Mouse (Mus musculus) stomach, postnatal 0 days (tissue): ENCODE data around the gene Elk4. TPM values are rescaled to one million over a fixed set of nuclear protein-coding genes. Genes with fewer than 3 reads are reported as not detected.

Source experiments
- ATAC-seq: fragments of 200-750 bp; cut with Nextera tagmentation; 2 replicates; pipeline ENCODE4 v1.8.0; 2017; ENCODE audit not compliant: low FRiP score, low TSS enrichment
- DNase-seq: peaks from one replicate; pipeline ENCODE4 v3.0.0-alpha.2; 2016; ENCODE audit warnings: low spot score
- H3K27ac ChIP-seq: fragments of 300-500 bp; sonication (generic); replicated peaks from 2 replicates; pipeline ENCODE4 v1.5.1; 2014; ENCODE audit warnings: mild to moderate bottlenecking, control low read depth
- H3K27me3 ChIP-seq: fragments of 300-500 bp; sonication (generic); 2 replicates; pipeline ENCODE4 v1.6.1; 2014; ENCODE audit warnings: low read length; ENCODE audit not compliant: control insufficient read depth, insufficient read depth
- H3K36me3 ChIP-seq: fragments of 300-500 bp; sonication (generic); 2 replicates; pipeline ENCODE4 v1.6.1; 2014; ENCODE audit warnings: low read length, mixed read lengths; ENCODE audit not compliant: control insufficient read depth, insufficient read depth
- H3K4me1 ChIP-seq: fragments of 300-500 bp; sonication (generic); replicated peaks from 2 replicates; pipeline ENCODE4 v1.6.1; 2014; ENCODE audit warnings: antibody characterized with exemption; ENCODE audit not compliant: control insufficient read depth, insufficient read depth
- H3K4me2 ChIP-seq: fragments of 300-500 bp; sonication (generic); replicated peaks from 2 replicates; pipeline ENCODE4 v1.6.1; 2014; ENCODE audit warnings: low read depth, mild to moderate bottlenecking, control low read depth, moderate library complexity
- H3K4me3 ChIP-seq: fragments of 300-500 bp; sonication (generic); 2 replicates; pipeline ENCODE4 v1.5.1; 2014; ENCODE audit warnings: low read depth, low read length, control low read depth
- H3K9ac ChIP-seq: fragments of 300-500 bp; sonication (generic); 2 replicates; pipeline ENCODE4 v1.6.1; 2014; ENCODE audit warnings: mild to moderate bottlenecking, low read length, control low read depth, mixed read lengths
- H3K9me3 ChIP-seq: fragments of 300-500 bp; sonication (generic); 2 replicates; pipeline ENCODE4 v1.6.1; 2016; ENCODE audit warnings: low read length; ENCODE audit not compliant: control insufficient read depth
- CTCF ChIP-seq: IDR thresholded peaks from 2 replicates; pipeline ENCODE4 v1.5.1; 2016; ENCODE audit warnings: antibody characterized with exemption, low read depth, mild to moderate bottlenecking, moderate library complexity
- EP300 ChIP-seq: optimal IDR thresholded peaks from 2 replicates; pipeline ENCODE3; 2016; ENCODE audit warnings: antibody characterized with exemption
- WGBS: fragments of 180-500 bp; shearing (Covaris S2); extraction: QIAGEN DNeasy Blood & Tissue Kit; methylation state at CpG from one replicate; pipeline ENCODE4 v1.1.7; 2014; 5-methylcytosine and 5-hydroxymethylcytosine counted together
- polyA plus RNA-seq: library from polyadenylated mRNA; unstranded; fragments of >200 nt; fragmentation: Nextera tagmentation; extraction: Ambion mirVana; gene quantifications from 2 replicates; pipeline ENCODE4 v1.2.1, GENCODE M21; 2015

Gene Elk4
- polyA plus RNA-seq, 1 experiment from 2014 or later, result 13.8 TPM

- 91% methylated on average over 2 of the region's 2 CpGs for WGBS
- TF ChIP-seq EP300 (no peak), CTCF (no peak)
Measured at GRCm38 (mm10) chr1:132078413-132078812, 71.0 kb downstream of the Elk4 start.

More at GRCm38 (mm10) chr1:132078413-132078812, 71.0 kb downstream of the Elk4 start:
- no peak overlapping the region for H3K9ac ChIP-seq
- H3K27ac ChIP-seq, result no peak overlapping the region
- no peaks in the 10 kb centered on the region for H3K4me1 ChIP-seq
- ATAC-seq (no peak), DNase-seq (no peak)
- no peaks in the 10 kb centered on the region for H3K36me3 ChIP-seq
- no peak overlapping the region for H3K4me2 ChIP-seq
- H3K27me3 ChIP-seq, result no peaks in the 10 kb centered on the region
- H3K4me3 ChIP-seq, result no peak overlapping the region
- H3K9me3 ChIP-seq, result no peaks in the 10 kb centered on the region

Other genes starting within 250 kb of the Elk4 start
- gene Pm20d1, start 210.2 kb upstream of the Elk4 start, polyA plus RNA-seq, result 1.1 and 1.4 TPM in 2 replicates
- gene Slc41a1, start 180.1 kb upstream of the Elk4 start, polyA plus RNA-seq, result 7.0 and 7.1 TPM in 2 replicates
- 21.4 and 21.6 TPM in 2 replicates for gene Rab29, start 140.4 kb upstream of the Elk4 start, polyA plus RNA-seq
- gene Nucks1, start 97.1 kb upstream of the Elk4 start, polyA plus RNA-seq, result 24.2 and 30.4 TPM in 2 replicates
- 18.4 and 23.3 TPM in 2 replicates for gene Slc45a3, start 44.6 kb upstream of the Elk4 start, polyA plus RNA-seq
- 16.7 TPM in 2 replicates for gene Mfsd4a, start 60.5 kb downstream of the Elk4 start, polyA plus RNA-seq
- gene Cdk18, start 132.1 kb downstream of the Elk4 start, polyA plus RNA-seq, result 9.7 and 14.5 TPM in 2 replicates
- 0.30 and 0.42 TPM in 2 replicates for gene Lemd1, start 183.8 kb downstream of the Elk4 start, polyA plus RNA-seq
- gene AC124108.1, start 183.8 kb downstream of the Elk4 start, polyA plus RNA-seq, result 0.02 and 0.06 TPM in 2 replicates
- gene Gm10188, start 222.2 kb downstream of the Elk4 start, polyA plus RNA-seq, result 0.19 TPM in 1 of 2 replicates, not detected in the other